Mouse (Mus musculus) MEL (cell line): ENCODE data around the gene Rpl10.

Source experiments
- CTCF ChIP-seq, 3 experiments: IDR thresholded peaks in 2 of 3; conservative IDR thresholded peaks in 1 of 3; 2 replicates each; pipeline ENCODE4 v1.5.1; 2011 to 2012; ENCODE audit warnings: low read length in 3 of 3, low read depth in 2 of 3, mild to moderate bottlenecking in 2 of 3, improper control_type of control experiment in 1 of 3, inconsistent platforms in 1 of 3, mixed read lengths in 1 of 3, moderate library complexity in 1 of 3; ENCODE audit not compliant: control insufficient read depth in 1 of 3, insufficient read depth in 1 of 3, poor library complexity in 1 of 3, severe bottlenecking in 1 of 3
- E2F4 ChIP-seq: IDR thresholded peaks from 2 replicates; pipeline ENCODE4 v1.6.1; 2011; ENCODE audit warnings: low read depth, low read length, improper control_type of control experiment, borderline replicate concordance
- HCFC1 ChIP-seq: IDR thresholded peaks from 2 replicates; pipeline ENCODE4 v1.6.1; 2012; ENCODE audit warnings: low read depth, mild to moderate bottlenecking, inconsistent platforms, low read length, improper control_type of control experiment, moderate library complexity
- MAX ChIP-seq: IDR thresholded peaks from 2 replicates; pipeline ENCODE4 v1.6.1; 2011; ENCODE audit warnings: low read length, improper control_type of control experiment
- TBP ChIP-seq: IDR thresholded peaks from 2 replicates; pipeline ENCODE4 v1.8.0; 2011; ENCODE audit warnings: low read depth, low read length, improper control_type of control experiment

- TF ChIP-seq MAX: peak; percentile 43; the same call in 1 of the 2 replicates
- TF ChIP-seq E2F4: no peak
- no peak for TF ChIP-seq CTCF (IDR thresholded peaks at IDR 0.05 in 2 of 3, conservative IDR thresholded peaks at IDR 0.05 in 1 of 3; ENCODE audit: control insufficient read depth in 1 of 3, insufficient read depth in 1 of 3, low read depth in 2 of 3, low read length in 3 of 3, poor library complexity in 1 of 3, severe bottlenecking in 1 of 3)
- TF ChIP-seq HCFC1: peak; percentile 57; the same call in 1 of the 2 replicates
- TF ChIP-seq TBP: 0 out of 2 replicates have a peak, but pooled peaks have one; percentile 15
Observed at GRCm38 (mm10) chrX:74245687-74246086, 24.9 kb upstream of the Rpl10 start.
